Mouse (Mus musculus) embryonic facial prominence, embryonic 13.5 days (tissue): ENCODE results near the gene Hdac6. TPM values are rescaled to one million over a fixed set of nuclear protein-coding genes. Genes with fewer than 3 reads are reported as not detected.
A peak's percentile ranks its signal among the peaks of the same experiment; 100 is the strongest.
"Not testable (repeated sequence)": the region's sequence is repeated elsewhere in the genome, so short reads cannot be mapped to it uniquely, and the experiment has no call there.

Experiments used
- ATAC-seq: fragments of 200-750 bp; cut with Nextera tagmentation; 2 replicates; pipeline ENCODE4 v1.8.0; 2017; ENCODE audit warnings: low read depth; ENCODE audit not compliant: insufficient number of reproducible peaks, insufficient read depth, low FRiP score, low TSS enrichment
- H3K27ac ChIP-seq: fragments of 300-500 bp; sonication (generic); 2 replicates; pipeline ENCODE4 v1.5.1; 2015; ENCODE audit warnings: moderate library complexity, mild to moderate bottlenecking, inconsistent platforms
- H3K27me3 ChIP-seq: fragments of 300-500 bp; sonication (generic); 2 replicates; pipeline ENCODE4 v1.6.1; 2015; ENCODE audit warnings: mild to moderate bottlenecking, inconsistent platforms
- H3K36me3 ChIP-seq: fragments of 300-500 bp; sonication (generic); 2 replicates; pipeline ENCODE4 v1.6.1; 2015; ENCODE audit warnings: mild to moderate bottlenecking, inconsistent platforms
- H3K4me1 ChIP-seq: fragments of 300-500 bp; sonication (generic); 2 replicates; pipeline ENCODE4 v1.6.1; 2015; ENCODE audit warnings: inconsistent platforms
- H3K4me2 ChIP-seq: fragments of 300-500 bp; sonication (generic); 2 replicates; pipeline ENCODE4 v1.6.1; 2015; ENCODE audit warnings: moderate library complexity, mild to moderate bottlenecking, inconsistent platforms
- H3K4me3 ChIP-seq: fragments of 300-500 bp; sonication (generic); 2 replicates; pipeline ENCODE4 v1.5.1; 2015; ENCODE audit warnings: mild to moderate bottlenecking, inconsistent platforms
- H3K9ac ChIP-seq: fragments of 300-500 bp; sonication (generic); 2 replicates; pipeline ENCODE4 v1.6.1; 2015; ENCODE audit warnings: mild to moderate bottlenecking, inconsistent platforms
- H3K9me3 ChIP-seq: fragments of 300-500 bp; sonication (generic); 2 replicates; pipeline ENCODE4 v1.6.1; 2016; ENCODE audit warnings: inconsistent platforms
- WGBS: fragments of 180-500 bp; shearing (Covaris S2); methylation state at CpG from one replicate; pipeline ENCODE4 v1.1.7; 2015; ENCODE audit warnings: mixed read lengths; 5-methylcytosine and 5-hydroxymethylcytosine counted together
- polyA plus RNA-seq: library from polyadenylated mRNA; unstranded; fragments of >200 nt; fragmentation: Nextera tagmentation; extraction: Ambion mirVana; gene quantifications from 2 replicates; pipeline ENCODE4 v1.2.1, GENCODE M21; 2015

Gene Hdac6
- polyA plus RNA-seq, 1 experiment from 2014 or later = 41.8 TPM

- not testable (repeated sequence) for H3K4me2 ChIP-seq, H3K4me3 ChIP-seq, H3K36me3 ChIP-seq, H3K27ac ChIP-seq, H3K4me1 ChIP-seq, ATAC-seq, H3K9me3 ChIP-seq, H3K9ac ChIP-seq
- H3K27me3 ChIP-seq = peaks cover 20% of the 10 kb centered on the region
- WGBS = 28% methylated on average over 3 of the region's 3 CpGs
Observed at GRCm38 (mm10) chrX:7915669-7916068, 32.0 kb downstream of the Hdac6 start.

GRCm38 (mm10) chrX:7910473-7910872 lies 37.2 kb downstream of the Hdac6 start:
- no peak for ATAC-seq
- no peak overlapping the region for H3K9ac ChIP-seq
- WGBS = 55% methylated on average over 6 of the region's 6 CpGs
- no peaks in the 10 kb centered on the region for H3K4me1 ChIP-seq
- H3K4me2 ChIP-seq = no peak overlapping the region
- peaks cover 15% of the 10 kb centered on the region for H3K36me3 ChIP-seq
- H3K9me3 ChIP-seq = no peaks in the 10 kb centered on the region
- H3K4me3 ChIP-seq = no peak overlapping the region
- no peaks in the 10 kb centered on the region for H3K27me3 ChIP-seq
- no peak overlapping the region for H3K27ac ChIP-seq

- H3K4me1 ChIP-seq, H3K9me3 ChIP-seq, H3K4me2 ChIP-seq, H3K27ac ChIP-seq, H3K4me3 ChIP-seq, ATAC-seq, H3K9ac ChIP-seq, H3K27me3 ChIP-seq: not testable (repeated sequence)
- peaks cover 15% of the 10 kb centered on the region for H3K36me3 ChIP-seq
- 87% methylated on average over 4 of the region's 4 CpGs for WGBS
Observed at GRCm38 (mm10) chrX:7909242-7909641, 38.4 kb downstream of the Hdac6 start, which contains the start of gene Gm10490. Gene Gm10490, plus strand, starts transcription at chrX:7909542.

GRCm38 (mm10) chrX:7907735-7908134 lies 40.0 kb downstream of the Hdac6 start, which contains the start of gene Gm10491:
Gene Gm10491, minus strand, starts transcription at chrX:7907835.
- Histone ChIP-seq H3K4me3 (no peak within 1 kb of the TSS), H3K4me2 (no peak within 1 kb of the TSS), H3K9ac (no peak within 1 kb of the TSS), H3K27me3 (no peaks in the 10 kb centered on the region), H3K27ac (no peak within 1 kb of the TSS), H3K36me3 (peaks cover 21% of the 10 kb centered on the region), H3K9me3 (no peaks in the 10 kb centered on the region), H3K4me1 (no peaks in the 10 kb centered on the region)
- no peak for ATAC-seq
- WGBS = 92% methylated on average over 5 of the region's 5 CpGs

GRCm38 (mm10) chrX:7904441-7904840 lies 43.2 kb downstream of the Hdac6 start:
- Histone ChIP-seq H3K4me1 (no peaks in the 10 kb centered on the region), H3K27ac (no peak overlapping the region), H3K27me3 (no peaks in the 10 kb centered on the region), H3K4me2 (no peak overlapping the region), H3K4me3 (no peak overlapping the region), H3K36me3 (peaks cover 21% of the 10 kb centered on the region), H3K9me3 (no peaks in the 10 kb centered on the region), H3K9ac (no peak overlapping the region)
- no peak for ATAC-seq
- 91% methylated on average over 5 of the region's 5 CpGs for WGBS

GRCm38 (mm10) chrX:7898880-7899874 lies 48.5 kb downstream of the Hdac6 start, which contains the start of the genes Pqbp1 and Timm17b:
Gene Pqbp1, minus strand, starts transcription at chrX:7899269.
Gene Timm17b, plus strand, starts transcription at chrX:7899357.
- WGBS = 20% methylated on average over 62 of the region's 62 CpGs
- peak within 1 kb of the TSS; percentile 86 for H3K27ac ChIP-seq
- peak; percentile 94 for ATAC-seq
- H3K4me2 ChIP-seq = peak within 1 kb of the TSS; percentile 61
- H3K9ac ChIP-seq = peak within 1 kb of the TSS; percentile 74
- H3K4me3 ChIP-seq = peak within 1 kb of the TSS; percentile 57
- H3K27me3 ChIP-seq = no peaks in the 10 kb centered on the region
- H3K4me1 ChIP-seq = peaks cover 3% of the 10 kb centered on the region; the same call in 1 of the 2 replicates
- H3K9me3 ChIP-seq = no peaks in the 10 kb centered on the region
- peaks cover 25% of the 10 kb centered on the region for H3K36me3 ChIP-seq

- Histone ChIP-seq H3K36me3 (peaks cover 25% of the 10 kb centered on the region), H3K4me1 (peaks cover 3% of the 10 kb centered on the region; the same call in 1 of the 2 replicates), H3K27me3 (no peaks in the 10 kb centered on the region), H3K27ac (no peak overlapping the region), H3K4me3 (peak overlapping the region; percentile 57), H3K9ac (peak overlapping the region; percentile 74), H3K4me2 (peak overlapping the region; percentile 61), H3K9me3 (no peaks in the 10 kb centered on the region)
- WGBS = 29% methylated on average over 13 of the region's 13 CpGs
- ATAC-seq = no peak
Observed at GRCm38 (mm10) chrX:7898211-7898610, 49.5 kb downstream of the Hdac6 start.

GRCm38 (mm10) chrX:7883841-7884567 lies 63.7 kb downstream of the Hdac6 start, which contains the start of gene Slc35a2:
Gene Slc35a2, plus strand, starts transcription at chrX:7884028.
- Histone ChIP-seq H3K4me2 (peak within 1 kb of the TSS; percentile 60), H3K4me1 (peaks cover 4% of the 10 kb centered on the region; the same call in 1 of the 2 replicates), H3K4me3 (peak within 1 kb of the TSS; percentile 55), H3K27ac (peak within 1 kb of the TSS; percentile 85), H3K27me3 (no peaks in the 10 kb centered on the region), H3K36me3 (no peaks in the 10 kb centered on the region), H3K9me3 (no peaks in the 10 kb centered on the region), H3K9ac (peak within 1 kb of the TSS; percentile 61)
- ATAC-seq = peak; percentile 74
- WGBS = 12% methylated on average over 49 of the region's 49 CpGs

Other genes with a start within 250 kb of the Hdac6 start
- 37.7 and 40.1 TPM in 2 replicates for gene Wdr45, start 233.6 kb downstream of the Hdac6 start, polyA plus RNA-seq
- gene Gm45208, start 225.6 kb downstream of the Hdac6 start, polyA plus RNA-seq = not detected in 2 replicates
- 73.1 and 75.9 TPM in 2 replicates for gene Praf2, start 219.4 kb downstream of the Hdac6 start, polyA plus RNA-seq
- gene Ccdc120, start 197.0 kb downstream of the Hdac6 start, polyA plus RNA-seq = 17.7 and 22.4 TPM in 2 replicates
- 28.5 and 28.7 TPM in 2 replicates for gene Tfe3, start 185.3 kb downstream of the Hdac6 start, polyA plus RNA-seq
- 49.8 and 50.1 TPM in 2 replicates for gene Gripap1, start 158.1 kb downstream of the Hdac6 start, polyA plus RNA-seq
- 1.3 and 2.3 TPM in 2 replicates for gene Kcnd1, start 125.6 kb downstream of the Hdac6 start, polyA plus RNA-seq
- 47.9 and 51.4 TPM in 2 replicates for gene Otud5, start 106.5 kb downstream of the Hdac6 start, polyA plus RNA-seq
- gene Pim2, start 69.6 kb downstream of the Hdac6 start, polyA plus RNA-seq = 4.4 and 5.9 TPM in 2 replicates
- gene Slc35a2, start 63.9 kb downstream of the Hdac6 start, polyA plus RNA-seq = 37.3 and 44.0 TPM in 2 replicates
- 155 and 156 TPM in 2 replicates for gene Pqbp1, start 48.6 kb downstream of the Hdac6 start, polyA plus RNA-seq
- gene Timm17b, start 48.5 kb downstream of the Hdac6 start, polyA plus RNA-seq = 150 and 173 TPM in 2 replicates
- not detected in 2 replicates for gene Gm10491, start 40.1 kb downstream of the Hdac6 start, polyA plus RNA-seq
- gene Gm10490, start 38.3 kb downstream of the Hdac6 start, polyA plus RNA-seq = not detected in 2 replicates
- gene Pcsk1n, start 28.1 kb downstream of the Hdac6 start, polyA plus RNA-seq = 2.0 and 3.1 TPM in 2 replicates
- gene Eras, start 19.3 kb downstream of the Hdac6 start, polyA plus RNA-seq = not detected in 2 replicates
- 1.6 and 2.0 TPM in 2 replicates for gene Gata1, start 30.2 kb upstream of the Hdac6 start, polyA plus RNA-seq
- not detected in 2 replicates for gene Glod5, start 70.6 kb upstream of the Hdac6 start, polyA plus RNA-seq
- gene Suv39h1, start 126.9 kb upstream of the Hdac6 start, polyA plus RNA-seq = 64.7 and 68.5 TPM in 2 replicates
- gene Was, start 142.6 kb upstream of the Hdac6 start, polyA plus RNA-seq = 0.41 and 0.44 TPM in 2 replicates
- gene Wdr13, start 185.0 kb upstream of the Hdac6 start, polyA plus RNA-seq = 23.2 and 27.2 TPM in 2 replicates
- 501 and 572 TPM in 2 replicates for gene Rbm3, start 198.0 kb upstream of the Hdac6 start, polyA plus RNA-seq
- gene Tbc1d25, start 228.3 kb upstream of the Hdac6 start, polyA plus RNA-seq = 12.7 and 13.7 TPM in 2 replicates
- 36.2 and 39.3 TPM in 2 replicates for gene Ebp, start 245.6 kb upstream of the Hdac6 start, polyA plus RNA-seq